Mouse (Mus musculus) thymus, postnatal 10 days (tissue): ENCODE data around the gene Tmem72.
A peak's percentile ranks its signal among the peaks of the same experiment; 100 is the strongest.

Source experiments
- DNase-seq, 2 experiments: peaks; one replicate each; pipeline ENCODE4 v3.0.0; 2021; ENCODE audit warnings: low spot score in 2 of 2

Gene Tmem72

GRCm38 (mm10) chr6:116679563-116680288 lies 37.0 kb downstream of the Tmem72 start:
- DNase-seq = no peak

- DNase-seq = no peak
Observed at GRCm38 (mm10) chr6:116677321-116677720, 39.4 kb downstream of the Tmem72 start.

GRCm38 (mm10) chr6:116676355-116676913 lies 40.3 kb downstream of the Tmem72 start:
- DNase-seq = no peak

GRCm38 (mm10) chr6:116674283-116674886 lies 42.3 kb downstream of the Tmem72 start:
- DNase-seq = no peak

GRCm38 (mm10) chr6:116673471-116674282 lies 43.0 kb downstream of the Tmem72 start, which contains the start of gene Rassf4:
TSS of gene Rassf4 (minus strand) at chr6:116673952.
- DNase-seq = peak; percentile 54 to 60

GRCm38 (mm10) chr6:116672349-116672748 lies 44.4 kb downstream of the Tmem72 start:
- DNase-seq = no peak

- DNase-seq = no peak
Observed at GRCm38 (mm10) chr6:116671768-116672167, 44.9 kb downstream of the Tmem72 start.

GRCm38 (mm10) chr6:116671031-116671430 lies 45.7 kb downstream of the Tmem72 start:
- no peak for DNase-seq

- DNase-seq = no peak
Observed at GRCm38 (mm10) chr6:116670144-116670543, 46.6 kb downstream of the Tmem72 start.

- DNase-seq = no peak
Observed at GRCm38 (mm10) chr6:116668682-116669470, 47.8 kb downstream of the Tmem72 start.

- no peak for DNase-seq
Observed at GRCm38 (mm10) chr6:116667382-116667781, 49.3 kb downstream of the Tmem72 start.

GRCm38 (mm10) chr6:116666892-116667291 lies 49.8 kb downstream of the Tmem72 start:
- DNase-seq = no peak

- no peak for DNase-seq
Observed at GRCm38 (mm10) chr6:116666085-116666750, 50.5 kb downstream of the Tmem72 start.

- no peak for DNase-seq
Observed at GRCm38 (mm10) chr6:116664830-116665229, 51.9 kb downstream of the Tmem72 start.

- no peak for DNase-seq
Observed at GRCm38 (mm10) chr6:116664031-116664430, 52.7 kb downstream of the Tmem72 start.

- no peak for DNase-seq
Observed at GRCm38 (mm10) chr6:116663364-116663763, 53.3 kb downstream of the Tmem72 start.

GRCm38 (mm10) chr6:116653684-116654454 lies 62.8 kb downstream of the Tmem72 start:
- peak in 1 of 2 experiments; percentile 28 for DNase-seq

- no peak for DNase-seq
Observed at GRCm38 (mm10) chr6:116653191-116653590, 63.5 kb downstream of the Tmem72 start.

- no peak for DNase-seq
Observed at GRCm38 (mm10) chr6:116651437-116652118, 65.1 kb downstream of the Tmem72 start.
